ENCODE assay signal across 16 mouse cellular contexts in genomic region chr17:5371521-5371920, GRCm38 (mm10). TPM values are rescaled to one million over a fixed set of nuclear protein-coding genes. Genes with fewer than 3 reads are reported as not detected.
"Had no signal": no experiment of that assay in that cellular context is flagged by ENCODE, and none has a peak within 500 bp of the region (broad histone marks: within the 10 kb centered on the region; RNA-seq: fewer than 3 reads in every experiment).

No protein-coding gene starts in this region.

- H3K27me3 ChIP-seq: liver, embryonic 15.5 days; neural tube, embryonic 15.5 days had no signal

- H3K9me3 ChIP-seq: limb, embryonic 10.5 days; liver, embryonic 15.5 days; midbrain, embryonic 10.5 days; neural tube, embryonic 15.5 days had no signal

- H3K9ac ChIP-seq: liver, embryonic 15.5 days; neural tube, embryonic 15.5 days had no signal

- H3K4me3 ChIP-seq: limb, embryonic 10.5 days; liver, embryonic 15.5 days; midbrain, embryonic 10.5 days; myocyte; neural tube, embryonic 15.5 days had no signal

- ATAC-seq: lung, postnatal 0 days had no signal

- H3K36me3 ChIP-seq: limb, embryonic 10.5 days; liver, embryonic 15.5 days; midbrain, embryonic 10.5 days; neural tube, embryonic 15.5 days had no signal

- H3K27ac ChIP-seq: limb, embryonic 10.5 days; liver, embryonic 15.5 days; midbrain, embryonic 10.5 days; neural tube, embryonic 15.5 days had no signal

- DNase-seq: lung, adult 2 months; lung, postnatal 36 days; midbrain, embryonic 14.5 days; spleen, adult 18-20 months; thymus, adult 18-20 months; thymus, postnatal 14 days had no signal

- H3K4me2 ChIP-seq: liver, embryonic 11.5 days; liver, embryonic 15.5 days; neural tube, embryonic 15.5 days had no signal

- H3K4me1 ChIP-seq: liver, embryonic 15.5 days had no signal

RNA-seq across cellular contexts. Expression of gene Ldhal6b, which starts 47.0 kb away (rescaled TPM):
- polyA plus RNA-seq: kidney, embryonic 16.5 days; limb, embryonic 10.5 days; liver, embryonic 11.5 days; liver, embryonic 15.5 days; lung, postnatal 0 days; midbrain, embryonic 10.5 days; midbrain, embryonic 14.5 days; neural tube, embryonic 11.5 days; neural tube, embryonic 15.5 days; stomach, embryonic 14.5 days had no signal
